Mouse (Mus musculus): ENCODE results near the gene Cox19.
"Not testable (repeated sequence)": the region's sequence is repeated elsewhere in the genome, so short reads cannot be mapped to it uniquely, and the experiment has no call there.

The Cox19 gene

DNA sequence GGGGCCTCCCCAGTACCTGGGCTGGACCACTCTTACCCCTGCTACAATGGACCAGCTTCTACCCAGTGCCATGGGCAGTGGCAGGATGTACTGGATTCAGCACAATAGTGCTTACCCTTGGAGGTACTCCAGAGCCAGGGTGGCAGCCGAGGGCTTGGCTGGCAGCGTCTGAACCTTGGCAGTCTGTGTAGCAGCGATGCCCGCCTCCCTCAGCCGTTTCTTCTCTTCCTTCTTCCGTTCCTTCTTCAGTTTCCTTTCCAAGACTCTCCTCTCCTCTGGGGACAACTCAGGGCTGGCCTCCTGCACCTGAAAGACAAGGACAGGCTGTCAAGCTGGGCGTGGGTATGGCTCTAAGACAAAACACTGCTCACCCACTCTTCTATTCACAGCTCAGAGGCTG, 12.6 kb upstream of the Cox19 start:
- DNase-seq (ENCODE audit: low spot score in 2 of 2): no peak

DNA sequence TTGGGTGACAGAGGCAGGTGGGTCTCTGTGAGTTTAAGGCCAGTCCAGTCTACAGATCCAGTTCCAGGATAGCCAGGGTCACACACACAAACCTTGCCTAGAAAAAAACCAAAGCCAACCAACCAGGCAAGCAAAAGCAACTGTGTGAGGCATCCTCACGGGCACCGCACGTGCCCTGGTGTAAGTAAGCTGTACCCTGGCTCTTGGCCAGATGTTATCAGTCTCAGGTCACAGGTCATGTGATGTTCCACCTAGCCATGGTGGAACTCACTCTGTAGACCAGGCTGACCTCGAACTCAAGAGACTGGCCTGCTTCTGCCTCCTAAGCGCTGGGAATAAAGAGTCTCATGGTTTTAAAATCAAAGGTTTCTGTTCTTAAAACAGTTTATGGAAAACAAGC, 8.0 kb upstream of the Cox19 start:
- DNase-seq (ENCODE audit: low spot score in 2 of 2): no peak

DNA sequence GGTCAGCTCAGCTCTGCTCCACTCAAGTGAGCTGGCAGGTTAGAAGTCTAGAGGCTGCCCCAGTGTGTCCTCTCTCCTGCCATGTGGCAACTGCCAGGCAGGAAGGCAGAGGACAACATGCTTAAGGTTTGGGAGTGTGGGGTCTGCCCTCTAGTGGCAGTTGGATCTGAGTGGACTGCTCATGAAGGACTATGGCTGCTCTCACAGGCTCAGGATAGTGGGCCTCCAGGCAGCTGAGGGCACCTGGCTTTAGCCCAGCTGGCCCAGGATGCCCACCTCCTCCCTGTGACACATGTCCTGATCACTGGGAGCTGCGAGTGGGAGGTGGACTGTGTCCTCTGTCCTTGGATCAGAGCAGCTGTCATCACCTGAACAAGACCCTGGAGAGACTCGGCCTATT, 7.4 kb upstream of the Cox19 start:
- peak in 1 of 2 experiments; percentile 28 for DNase-seq (ENCODE audit: low spot score in 2 of 2)

DNA sequence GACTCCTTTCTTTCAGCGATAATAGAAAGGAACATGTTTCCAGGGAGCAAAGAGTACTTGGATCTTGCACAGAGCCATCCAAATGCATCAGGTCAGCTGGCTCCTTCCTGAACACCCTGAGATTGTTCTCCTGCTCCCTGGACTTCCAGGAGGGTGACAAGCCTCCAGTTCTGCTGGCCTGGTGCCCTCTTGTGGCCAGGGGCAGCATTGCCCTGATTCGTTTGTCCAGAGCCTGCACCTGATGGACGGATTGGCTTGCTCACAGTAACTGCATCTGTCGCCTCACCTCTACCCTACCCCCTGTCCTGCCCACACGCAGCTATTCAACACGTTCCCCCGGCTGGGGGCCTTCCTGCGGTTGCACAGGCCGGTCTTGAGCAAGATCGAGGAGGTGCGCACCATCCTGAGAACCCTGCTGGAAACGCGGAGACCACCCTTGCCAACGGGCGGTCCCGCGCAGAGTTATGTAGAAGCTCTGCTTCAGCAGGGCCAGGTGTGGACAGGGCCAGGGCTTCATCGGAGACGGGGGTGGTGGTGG, 4.1 kb upstream of the Cox19 start:
- peak; percentile 39 to 63 for DNase-seq (ENCODE audit: low spot score in 2 of 2)

DNA sequence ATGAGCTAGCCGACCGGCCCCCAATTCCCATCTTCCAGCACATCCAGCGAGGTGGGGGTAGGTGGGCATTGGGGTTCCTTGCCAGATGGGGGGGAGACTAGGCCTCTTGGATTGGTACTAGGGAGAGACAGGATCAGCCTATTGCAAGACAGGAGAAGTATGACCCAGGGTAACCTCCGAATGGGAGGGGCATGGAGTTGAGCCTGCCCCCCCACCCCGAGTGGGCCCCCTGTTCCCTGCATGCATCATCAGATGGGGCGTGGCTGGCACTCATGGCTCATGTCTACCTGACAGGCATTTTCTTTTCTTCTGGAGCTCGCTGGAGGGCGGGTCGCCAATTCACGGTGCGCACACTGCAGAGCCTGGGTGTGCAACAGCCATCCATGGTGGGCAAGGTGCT, 2.7 kb upstream of the Cox19 start:
- no peak for DNase-seq (ENCODE audit: low spot score in 2 of 2)

DNA sequence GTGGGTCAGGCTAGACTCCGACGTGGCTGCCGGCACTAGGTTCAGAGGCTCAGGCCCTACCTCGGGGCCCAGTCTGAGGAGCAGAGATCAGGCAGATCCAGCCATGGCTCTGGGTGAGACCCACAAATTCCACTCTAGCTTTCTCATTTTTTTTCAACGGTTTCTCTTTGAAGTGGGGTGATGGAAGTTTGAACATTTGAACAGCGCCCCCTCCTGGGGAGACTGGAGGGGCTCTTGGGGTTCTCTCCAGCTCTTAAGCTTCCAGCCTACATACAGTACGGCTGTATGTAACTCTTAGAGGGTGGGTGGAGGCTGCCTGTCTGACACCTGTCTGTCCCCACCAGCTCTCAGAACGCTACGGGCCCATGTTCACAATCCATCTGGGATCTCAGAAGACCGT, 2.3 kb upstream of the Cox19 start:
- peak; percentile 30 to 45 for DNase-seq (ENCODE audit: low spot score in 2 of 2)

DNA sequence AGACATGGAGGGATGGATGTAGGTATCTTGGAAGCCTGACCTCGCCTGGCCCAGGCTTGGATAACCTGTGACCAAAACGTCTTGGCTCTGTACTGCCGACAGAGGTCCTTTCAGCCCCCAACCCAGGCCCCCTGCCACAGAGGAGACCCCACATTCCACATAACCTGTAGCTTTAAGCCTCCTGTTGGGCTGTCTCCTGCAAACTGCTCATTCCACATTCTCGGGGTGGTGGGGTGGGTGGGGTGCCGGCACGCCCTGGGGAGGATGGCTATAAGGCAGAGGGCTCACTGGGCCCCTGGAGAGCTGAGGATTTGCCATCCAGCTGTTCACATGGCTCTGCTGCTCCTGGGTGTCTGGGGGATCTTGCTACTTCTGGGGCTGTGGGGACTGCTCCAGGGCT, 1.1 kb upstream of the Cox19 start, which contains the start of gene Cyp2w1:
Gene Cyp2w1 (plus strand): TSS at position 301 of the 400 bp plus-strand sequence.
- no peak for DNase-seq (ENCODE audit: low spot score in 2 of 2)

DNA sequence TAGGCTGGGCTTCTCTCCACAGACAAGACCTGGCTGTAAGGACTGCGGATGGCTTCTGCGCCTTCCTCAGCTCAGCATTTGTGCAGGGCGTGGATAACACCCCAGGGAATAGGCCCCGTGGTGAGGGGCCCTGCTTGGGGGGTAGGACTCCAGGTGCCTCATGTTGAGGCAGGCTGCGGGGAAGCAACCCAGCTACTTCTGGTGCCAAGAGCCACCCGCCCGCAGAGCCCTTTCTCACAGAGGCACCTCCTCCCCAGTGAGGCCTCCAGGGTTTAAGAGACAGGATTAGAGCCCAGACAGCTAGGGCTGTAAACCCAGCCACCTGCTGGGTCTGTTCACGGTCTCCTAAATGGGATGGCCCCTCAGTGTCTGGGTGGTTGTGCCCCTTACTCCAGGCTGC, 410 bp upstream of the Cox19 start:
- DNase-seq (ENCODE audit: low spot score in 2 of 2): no peak

DNA sequence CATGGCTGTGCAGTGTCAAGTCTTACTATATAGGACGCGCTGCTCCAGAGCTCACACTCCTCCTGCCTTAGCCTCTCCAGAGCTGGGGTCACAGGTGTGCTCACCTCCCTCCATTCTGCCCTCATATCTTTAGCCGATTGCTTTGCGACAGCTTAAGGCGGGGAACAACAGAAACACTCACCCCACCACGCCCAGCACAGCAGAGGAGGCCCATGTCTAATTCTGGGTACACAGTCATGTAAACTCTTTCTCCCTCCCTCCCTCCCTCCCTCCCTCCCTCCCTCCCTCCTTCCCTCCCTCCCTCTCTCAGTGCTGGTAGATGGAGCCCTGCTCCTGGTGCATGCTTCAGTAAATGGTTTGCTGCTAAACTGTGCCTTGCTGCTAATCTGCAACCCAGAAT, 1.5 kb downstream of the Cox19 start:
- DNase-seq (ENCODE audit: low spot score in 2 of 2): no peak

DNA sequence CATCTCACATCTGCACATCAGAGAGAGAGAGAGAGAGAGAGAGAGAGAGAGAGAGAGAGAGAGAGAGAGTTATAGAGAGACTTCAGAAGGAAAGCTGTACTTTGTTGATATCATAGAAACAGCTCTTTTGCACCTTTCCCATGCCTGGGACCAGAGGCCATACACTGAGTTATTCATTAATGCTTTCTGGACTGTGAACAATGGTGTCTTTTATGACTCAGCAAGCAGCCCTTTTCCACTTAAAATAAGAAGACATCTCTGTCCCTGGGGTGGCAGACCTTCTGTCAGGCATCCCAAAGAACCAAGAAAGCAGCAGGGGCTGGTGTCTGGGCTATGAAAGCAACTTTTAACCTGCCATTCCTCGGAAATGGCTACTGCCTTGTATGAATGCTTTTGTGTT, 4.0 kb downstream of the Cox19 start:
- no peak for DNase-seq (ENCODE audit: low spot score in 2 of 2)

DNA sequence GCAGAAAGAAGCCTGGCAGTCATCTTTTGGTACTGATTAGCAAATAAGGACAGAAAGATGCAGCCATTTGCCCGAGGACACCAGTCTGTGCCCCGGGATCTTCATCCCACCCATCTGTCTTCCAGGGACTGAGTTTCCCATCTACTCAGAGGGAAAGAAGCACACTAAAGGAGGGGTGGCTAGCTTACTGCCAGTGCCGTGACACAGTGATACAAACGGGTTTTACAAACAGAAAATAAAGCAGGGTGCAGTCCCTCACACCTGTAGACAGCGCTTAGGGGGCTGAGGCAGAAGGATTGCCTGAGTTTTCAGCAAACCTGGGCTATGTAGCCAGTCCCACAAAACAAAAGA, 5.9 kb downstream of the Cox19 start:
- no peak for DNase-seq (ENCODE audit: low spot score in 2 of 2)

DNA sequence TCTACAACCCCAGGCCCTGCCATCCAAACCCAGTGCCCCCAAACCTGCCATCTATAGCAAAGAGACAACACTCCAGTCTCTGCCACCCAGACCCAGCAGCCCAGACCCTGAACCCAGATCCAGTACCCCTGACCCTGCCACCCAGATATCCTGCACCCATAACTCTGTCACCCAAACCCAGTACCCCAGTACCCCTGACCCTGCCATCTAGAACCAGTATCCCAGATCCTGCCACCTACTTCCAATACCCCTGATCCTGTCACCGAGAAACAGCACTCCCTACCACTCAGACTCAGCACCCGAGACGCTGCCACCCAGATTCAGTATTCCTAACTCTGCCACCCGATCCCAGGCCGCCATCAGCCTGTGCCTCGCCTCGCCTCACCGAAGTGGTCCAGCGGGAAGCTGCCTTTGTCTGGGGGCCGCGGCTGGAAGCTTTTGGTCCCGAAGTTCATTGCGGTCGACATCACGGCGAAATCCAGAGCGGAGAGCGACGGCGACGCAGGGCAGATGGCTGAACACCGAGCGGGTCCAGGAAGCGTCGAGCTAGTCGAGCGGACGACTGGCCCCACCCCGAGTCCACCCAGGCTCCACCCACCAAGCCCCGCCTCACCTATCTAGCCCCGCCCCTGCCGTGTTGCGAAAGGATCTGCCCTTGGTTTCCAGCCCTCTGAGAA, 6.4 kb downstream of the Cox19 start:
- DNase-seq (ENCODE audit: low spot score in 2 of 2): peak; percentile 94 to 95

DNA sequence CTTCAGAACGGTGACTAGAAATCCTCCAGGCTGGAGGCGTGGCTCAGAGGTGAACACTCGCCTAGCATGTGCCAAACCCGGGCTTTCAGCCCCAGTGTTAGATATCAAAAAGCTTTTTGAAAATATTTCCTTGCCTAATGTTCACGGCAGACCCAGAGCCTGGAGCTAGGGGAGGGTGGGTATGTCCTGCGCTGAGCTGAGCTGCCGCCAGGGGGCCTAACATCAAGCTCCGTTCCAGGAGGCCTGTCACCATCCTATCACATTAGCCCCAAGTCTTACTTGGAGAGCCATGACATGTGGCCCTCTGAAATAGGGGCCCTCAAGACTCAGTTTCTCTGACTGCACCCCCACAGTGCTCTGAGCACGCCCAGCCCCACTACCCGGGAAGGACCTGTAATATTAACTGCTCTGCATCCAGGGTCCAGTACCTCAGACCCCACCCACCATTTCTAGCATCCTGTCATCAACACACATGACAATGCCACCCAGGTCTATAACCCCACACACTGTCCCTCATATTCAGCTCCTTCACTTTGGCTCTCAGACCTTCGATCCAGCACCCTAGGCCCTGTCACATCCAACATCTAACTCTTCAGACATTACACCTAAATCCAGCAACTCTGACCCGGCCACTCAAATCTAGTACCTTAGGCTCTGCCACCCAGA, 7.1 kb downstream of the Cox19 start:
- DNase-seq (ENCODE audit: low spot score in 2 of 2): peak; percentile 68 to 81

DNA sequence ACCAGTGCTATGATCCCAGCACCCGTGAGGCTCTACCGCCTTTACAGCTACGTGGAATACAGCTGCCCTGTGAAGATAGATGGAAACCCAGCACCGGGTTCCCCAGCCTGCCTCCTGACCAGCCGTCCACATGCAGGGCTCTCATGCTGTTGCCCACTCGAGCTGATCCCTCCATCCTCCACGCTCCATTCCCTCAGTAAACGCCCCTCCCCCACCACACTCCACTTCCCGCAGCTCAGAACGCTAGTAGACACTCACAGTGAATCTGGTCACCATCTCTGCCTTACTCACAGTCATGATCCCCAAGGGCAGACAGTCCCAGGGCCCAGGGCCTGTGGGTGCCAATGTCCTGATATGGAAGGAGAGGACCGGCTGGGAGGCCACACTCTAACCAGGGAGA, 12.3 kb downstream of the Cox19 start:
- DNase-seq (ENCODE audit: low spot score in 2 of 2): no peak

DNA sequence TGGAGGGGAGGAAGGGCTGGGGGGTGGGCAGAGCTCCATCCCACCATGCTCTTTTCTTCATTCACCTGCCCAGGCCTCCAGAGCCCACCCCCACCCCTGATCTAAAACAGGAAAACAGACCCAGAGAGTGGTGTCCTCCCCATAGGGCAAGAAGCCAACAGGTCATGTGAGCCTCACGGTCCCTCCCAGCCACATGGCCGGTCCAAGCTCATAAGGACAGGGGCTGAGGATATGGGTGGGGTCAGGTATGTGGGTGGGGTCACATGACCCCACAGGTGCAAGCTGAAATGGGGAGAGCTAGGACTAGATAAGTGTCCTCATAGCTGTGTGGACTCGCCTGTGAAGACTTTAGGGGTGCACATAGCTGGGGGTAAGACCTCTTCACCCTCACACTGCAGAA, 12.8 kb downstream of the Cox19 start:
- no peak for DNase-seq (ENCODE audit: low spot score in 2 of 2)

DNA sequence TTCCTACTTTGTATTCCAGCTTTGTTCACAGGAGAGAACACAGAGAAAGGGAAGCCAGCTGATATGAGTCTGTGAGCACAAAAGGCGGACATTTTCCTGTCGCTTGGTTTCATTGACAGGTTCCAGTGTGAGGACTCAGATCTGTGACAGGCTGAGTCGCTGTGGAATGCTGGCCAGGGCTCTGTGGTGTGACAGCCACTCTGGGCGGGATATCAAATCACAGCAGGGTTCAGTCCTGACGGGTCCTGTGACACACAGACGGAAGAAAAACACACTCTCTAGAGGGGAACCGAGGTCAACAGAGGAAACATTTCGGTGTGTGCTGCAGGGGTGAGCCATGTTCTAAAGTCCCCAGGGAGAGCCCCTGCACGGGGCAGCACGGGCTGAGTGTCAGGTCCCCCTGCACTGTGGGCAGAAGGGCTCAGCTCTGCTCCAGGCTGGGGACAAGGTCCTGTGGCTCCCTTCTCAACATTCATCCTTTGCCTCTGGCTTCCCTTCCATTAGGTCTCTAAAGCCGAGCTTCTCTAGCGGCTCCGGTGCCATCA, 13.3 kb downstream of the Cox19 start:
- DNase-seq (ENCODE audit: low spot score in 2 of 2): no peak

DNA sequence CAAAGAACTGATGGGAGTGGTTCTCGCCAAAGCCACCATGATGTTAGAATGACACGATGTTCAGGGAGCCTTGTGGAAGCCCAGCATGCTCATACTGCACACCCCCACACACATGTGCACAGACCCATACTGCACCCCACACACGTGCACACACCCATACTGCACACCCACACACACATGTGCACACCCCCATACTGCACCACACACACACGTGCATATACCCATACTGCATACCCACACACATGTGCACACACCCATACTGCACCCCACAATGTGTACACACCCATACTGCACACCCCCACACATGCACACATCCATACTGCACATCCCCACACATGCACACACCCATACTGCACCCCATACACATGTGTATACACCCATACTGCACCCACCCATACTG, 15.6 kb downstream of the Cox19 start:
- DNase-seq (ENCODE audit: low spot score in 2 of 2): no peak

DNA sequence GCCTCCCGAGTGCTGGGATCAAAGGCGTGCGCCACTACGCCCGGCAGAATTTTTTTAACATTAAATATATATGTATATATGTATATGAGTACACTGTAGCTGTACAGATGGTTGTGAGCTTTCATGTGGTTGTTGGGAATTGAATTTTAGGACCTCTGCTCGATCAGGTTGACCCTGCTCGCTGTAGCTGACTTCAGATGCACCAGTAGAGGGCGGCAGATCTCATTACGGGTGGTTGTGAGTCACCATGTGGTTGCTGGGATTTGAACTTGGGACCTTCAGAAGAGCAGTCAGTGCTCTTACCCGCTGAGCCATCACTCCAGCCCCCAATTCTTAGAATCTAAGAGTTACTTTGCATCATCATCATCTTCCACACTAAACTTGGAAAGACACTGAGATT, 16.8 kb downstream of the Cox19 start:
- not testable (repeated sequence) for DNase-seq (ENCODE audit: low spot score in 2 of 2)

DNA sequence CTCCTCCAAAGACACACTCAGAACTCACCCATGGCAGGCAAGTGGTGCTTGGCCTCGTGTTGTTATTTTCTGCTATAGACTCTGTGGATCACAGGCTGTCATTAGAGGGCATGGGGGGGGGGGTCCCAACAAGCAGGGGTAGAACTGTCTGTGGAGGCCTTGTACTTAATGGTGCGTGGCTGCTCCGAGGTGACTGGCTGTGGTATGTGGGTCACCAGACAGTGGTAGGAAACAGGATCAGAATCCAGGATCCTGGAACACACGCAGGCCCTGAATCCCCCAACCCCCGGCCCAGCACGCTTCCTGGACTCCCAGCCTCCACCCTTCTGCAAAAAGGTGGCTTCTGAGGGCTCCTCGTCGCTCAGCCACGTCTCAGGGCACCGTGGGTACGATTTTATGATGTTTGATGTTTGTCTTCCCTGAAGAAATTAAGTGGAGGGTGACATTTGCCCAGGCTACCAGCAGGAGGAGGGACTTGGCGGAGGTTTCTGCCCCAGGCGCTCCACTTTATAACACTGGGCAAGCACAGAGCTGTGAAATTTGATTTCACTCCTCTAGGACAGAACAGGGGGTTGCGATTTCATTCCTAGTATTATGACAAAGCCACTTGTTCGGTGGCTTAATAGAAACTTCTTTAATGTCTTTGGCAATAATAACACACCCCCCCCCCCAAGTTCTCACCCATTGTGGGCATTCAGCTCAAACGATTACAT, 17.8 kb downstream of the Cox19 start:
- no peak for DNase-seq (ENCODE audit: low spot score in 2 of 2)

DNA sequence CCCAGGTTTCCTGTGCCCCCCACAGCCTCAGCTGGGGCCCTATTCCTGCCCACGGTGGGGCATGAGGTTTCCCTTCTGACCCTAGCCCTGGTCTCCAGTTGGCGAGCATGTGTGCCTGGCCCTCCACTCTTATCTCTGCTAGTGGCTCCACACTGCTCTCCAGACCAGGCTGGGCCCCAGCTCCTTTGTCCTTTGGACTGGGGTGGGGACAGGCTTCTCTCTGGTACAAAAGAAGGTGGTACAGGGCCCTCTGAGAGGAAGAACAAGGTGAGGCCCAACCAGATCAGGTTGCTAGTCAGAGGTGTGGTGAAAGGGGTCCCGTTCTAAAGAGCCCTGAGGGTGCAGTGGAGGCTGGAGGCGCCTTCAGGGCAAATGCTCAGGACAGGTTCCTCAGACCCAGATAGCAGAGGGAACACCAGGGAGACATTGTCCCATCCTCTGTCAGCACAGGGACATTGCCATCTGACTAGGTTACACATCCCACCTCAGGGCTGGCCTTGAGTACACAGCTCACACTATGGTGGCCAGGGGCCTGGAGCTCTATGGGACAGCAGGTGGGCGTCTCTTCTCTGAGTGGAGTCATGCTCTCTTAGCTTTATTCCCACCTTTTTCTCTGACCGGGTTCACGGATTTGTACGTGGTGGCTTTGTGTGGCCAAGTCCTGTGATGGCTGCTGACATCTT, 18.5 kb downstream of the Cox19 start:
- DNase-seq (ENCODE audit: low spot score in 2 of 2): no peak

DNA sequence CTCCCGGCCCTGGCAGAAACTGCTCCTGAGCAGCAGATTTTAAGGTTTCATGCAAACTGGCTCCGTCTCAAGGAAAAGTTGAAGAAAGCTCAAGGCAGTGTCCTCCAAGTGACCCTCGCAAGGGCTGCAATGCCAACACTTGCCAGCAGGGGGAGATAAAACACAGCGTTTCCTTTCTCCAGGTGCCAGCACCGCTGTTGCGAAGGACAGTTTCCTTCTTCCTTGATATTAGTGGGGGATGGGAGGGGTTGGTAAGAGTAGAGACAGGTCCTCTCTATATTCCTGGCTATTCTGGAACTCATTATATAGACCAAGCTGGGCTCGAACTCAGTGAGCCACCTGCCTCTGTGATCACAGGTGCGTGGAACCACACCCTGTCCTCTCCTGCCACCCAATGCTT, 19.5 kb downstream of the Cox19 start:
- DNase-seq (ENCODE audit: low spot score in 2 of 2): peak; percentile 60 to 68

DNA sequence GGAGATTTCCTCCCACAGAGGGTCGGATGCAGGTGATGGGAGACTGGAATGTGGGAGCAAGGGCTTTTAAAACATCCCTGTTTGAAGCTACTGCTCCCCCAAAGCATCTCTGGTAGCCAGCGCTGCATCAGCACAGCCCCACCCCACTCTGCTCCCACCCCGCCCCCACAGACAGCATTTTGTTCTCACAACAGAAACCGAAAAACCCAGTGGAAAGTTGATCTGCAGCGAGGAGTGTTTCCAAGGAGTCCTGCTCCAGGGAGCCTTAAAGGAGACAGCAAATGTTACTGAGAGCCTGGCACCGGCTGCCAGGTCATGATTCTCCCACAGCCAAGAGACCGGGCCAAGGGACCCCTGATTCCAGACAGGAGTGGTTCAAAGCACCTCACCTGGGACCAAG, 20.5 kb downstream of the Cox19 start:
- DNase-seq (ENCODE audit: low spot score in 2 of 2): no peak
